Mouse (Mus musculus): ENCODE measurements at regions not wholly inside any gene's neighbourhood (a gene's known extent, or its start where the extent isn't known, plus 50 kb on each side); places are given as distances from the start of the nearest gene placed in this dataset.

DNA sequence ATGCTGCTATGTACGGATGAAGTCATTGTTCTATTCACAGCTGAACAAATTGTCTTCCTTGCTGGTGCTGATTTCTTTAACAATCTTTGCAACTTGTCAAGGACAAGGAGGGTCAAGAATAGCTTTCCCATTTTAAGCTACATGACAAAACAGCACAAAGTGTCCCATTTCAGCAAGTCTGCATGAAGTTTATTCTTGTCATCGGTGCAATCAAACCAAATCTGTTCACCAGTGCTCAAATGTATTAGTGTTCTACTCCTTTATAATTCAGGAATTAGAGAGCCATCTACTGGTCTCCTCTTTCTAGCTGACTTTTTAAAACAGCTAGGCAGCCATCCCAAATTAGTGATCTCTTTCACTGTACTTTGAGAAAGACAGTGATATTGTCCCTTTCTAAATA is 1040.8 kb downstream of the Galc start:
- H3K4me2 ChIP-seq (replicated peaks), result no peak overlapping the region
- ATAC-seq (ENCODE audit: low FRiP score) (no peak), DNase-seq (ENCODE audit: low spot score) (peak; percentile 48)
- H3K36me3 ChIP-seq (replicated peaks; ENCODE audit: control insufficient read depth, insufficient read depth), result no peaks in the 10 kb centered on the region
- no peak overlapping the region for H3K9ac ChIP-seq
- no peaks in the 10 kb centered on the region for H3K27me3 ChIP-seq (ENCODE audit: control insufficient read depth, insufficient read depth, low read length)
- 63% methylated on average over 2 of the region's 2 CpGs for WGBS
- H3K4me3 ChIP-seq (replicated peaks; ENCODE audit: low read length), result no peak overlapping the region
- no peak overlapping the region for H3K27ac ChIP-seq
- no peaks in the 10 kb centered on the region for H3K9me3 ChIP-seq (ENCODE audit: control insufficient read depth, low read length)
- H3K4me1 ChIP-seq (replicated peaks; ENCODE audit: control insufficient read depth, insufficient read depth, low read length), result no peaks in the 10 kb centered on the region

DNA sequence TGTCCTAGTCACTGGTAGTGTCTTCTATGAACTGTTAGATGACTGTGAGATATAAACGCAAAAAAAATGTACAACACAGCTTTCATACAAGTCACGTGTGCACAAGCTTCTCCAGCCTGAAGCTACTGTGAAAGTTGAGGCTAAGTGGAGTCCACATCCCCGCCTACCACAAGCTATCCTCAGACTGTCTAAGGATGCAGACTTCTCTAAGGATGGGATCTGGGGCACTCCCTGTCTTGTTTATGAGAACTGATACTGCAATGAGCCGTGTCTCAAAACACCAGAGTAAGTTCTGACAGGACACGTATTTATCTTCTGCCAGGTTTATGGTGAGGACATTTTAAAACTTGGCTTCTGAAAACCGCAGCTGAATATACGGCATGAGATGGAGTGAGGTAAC is 1041.7 kb downstream of the Galc start:
- Histone ChIP-seq H3K27ac (no peak overlapping the region), H3K9ac (no peak overlapping the region), H3K27me3 (ENCODE audit: control insufficient read depth, insufficient read depth, low read length) (no peaks in the 10 kb centered on the region), H3K4me3 (replicated peaks; ENCODE audit: low read length) (no peak overlapping the region), H3K4me1 (replicated peaks; ENCODE audit: control insufficient read depth, insufficient read depth, low read length) (no peaks in the 10 kb centered on the region), H3K9me3 (ENCODE audit: control insufficient read depth, low read length) (no peaks in the 10 kb centered on the region), H3K4me2 (replicated peaks) (no peak overlapping the region), H3K36me3 (replicated peaks; ENCODE audit: control insufficient read depth, insufficient read depth) (no peaks in the 10 kb centered on the region)
- DNase-seq (ENCODE audit: low spot score) (no peak), ATAC-seq (ENCODE audit: low FRiP score) (no peak)
- WGBS, result 87% methylated on average over 7 of the region's 7 CpGs

DNA sequence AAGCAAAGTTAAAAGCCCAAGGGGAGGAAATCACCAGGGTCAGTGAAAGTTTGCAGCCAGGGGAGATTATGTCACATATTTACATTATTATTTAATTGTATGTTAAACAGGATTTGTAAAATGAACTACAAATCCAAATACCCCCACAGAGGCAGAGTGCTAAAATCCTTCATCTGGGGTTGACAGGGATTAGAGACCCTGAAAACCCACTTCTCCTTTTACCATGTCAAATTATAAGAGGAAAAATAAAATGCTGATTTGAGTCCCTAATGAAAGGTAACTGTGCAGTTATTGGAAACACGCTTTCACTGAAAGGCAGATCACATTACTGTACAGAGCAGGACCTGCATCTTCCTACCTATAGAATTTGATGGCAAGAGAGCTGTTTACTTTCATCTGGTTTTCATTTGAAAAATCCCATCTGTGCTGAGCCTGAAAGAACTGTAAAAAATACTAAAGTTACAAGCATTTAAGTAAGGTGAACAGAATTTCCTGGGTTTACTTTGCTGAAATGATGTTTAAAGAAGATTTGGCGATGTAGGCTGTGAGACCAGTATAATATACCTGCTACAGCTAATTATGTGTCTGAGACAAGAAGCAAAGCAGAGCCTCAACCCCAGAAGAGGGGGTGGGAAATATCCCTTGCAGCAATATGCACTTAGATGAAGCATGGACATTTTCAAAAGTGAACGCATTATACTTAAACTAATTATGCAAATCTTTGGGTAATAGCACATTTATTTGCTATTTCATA is 1055.4 kb downstream of the Galc start:
- 69% methylated on average over 3 of the region's 3 CpGs for WGBS
- Histone ChIP-seq H3K4me1 (replicated peaks; ENCODE audit: control insufficient read depth, insufficient read depth, low read length) (no peaks in the 10 kb centered on the region), H3K9me3 (ENCODE audit: control insufficient read depth, low read length) (no peaks in the 10 kb centered on the region), H3K4me2 (replicated peaks) (no peak overlapping the region), H3K4me3 (replicated peaks; ENCODE audit: low read length) (no peak overlapping the region), H3K9ac (no peak overlapping the region), H3K36me3 (replicated peaks; ENCODE audit: control insufficient read depth, insufficient read depth) (no peaks in the 10 kb centered on the region), H3K27me3 (ENCODE audit: control insufficient read depth, insufficient read depth, low read length) (no peaks in the 10 kb centered on the region), H3K27ac (no peak overlapping the region)
- no peak for ATAC-seq (ENCODE audit: low FRiP score)
- no peak for DNase-seq (ENCODE audit: low spot score)

DNA sequence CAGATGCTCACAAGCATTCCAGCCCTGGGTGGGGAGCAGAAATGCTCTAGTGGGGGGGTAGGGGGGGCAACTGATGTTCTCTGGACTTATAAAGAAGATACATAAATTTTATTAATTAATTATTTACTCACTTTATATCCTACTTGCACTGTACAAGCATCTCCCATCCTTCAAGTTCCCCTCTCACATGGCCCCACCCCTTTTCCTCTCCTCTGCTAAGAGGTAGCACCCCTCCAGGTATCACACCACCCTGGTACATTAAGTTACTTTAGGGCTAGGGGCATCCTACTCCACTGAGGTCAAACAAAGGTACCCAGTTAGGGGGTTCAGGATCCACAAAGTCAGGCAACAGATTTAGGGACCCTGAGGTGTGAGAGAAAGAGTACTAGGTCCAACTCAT is 1097.4 kb downstream of the Galc start:
- Histone ChIP-seq H3K9me3 (ENCODE audit: control insufficient read depth, low read length) (no peaks in the 10 kb centered on the region), H3K27ac (no peak overlapping the region), H3K9ac (no peak overlapping the region), H3K27me3 (ENCODE audit: control insufficient read depth, insufficient read depth, low read length) (no peaks in the 10 kb centered on the region), H3K4me2 (replicated peaks) (no peak overlapping the region), H3K36me3 (replicated peaks; ENCODE audit: control insufficient read depth, insufficient read depth) (no peaks in the 10 kb centered on the region), H3K4me1 (replicated peaks; ENCODE audit: control insufficient read depth, insufficient read depth, low read length) (no peaks in the 10 kb centered on the region), H3K4me3 (replicated peaks; ENCODE audit: low read length) (no peak overlapping the region)
- DNase-seq (ENCODE audit: low spot score), result no peak
- ATAC-seq (ENCODE audit: low FRiP score), result no peak

DNA sequence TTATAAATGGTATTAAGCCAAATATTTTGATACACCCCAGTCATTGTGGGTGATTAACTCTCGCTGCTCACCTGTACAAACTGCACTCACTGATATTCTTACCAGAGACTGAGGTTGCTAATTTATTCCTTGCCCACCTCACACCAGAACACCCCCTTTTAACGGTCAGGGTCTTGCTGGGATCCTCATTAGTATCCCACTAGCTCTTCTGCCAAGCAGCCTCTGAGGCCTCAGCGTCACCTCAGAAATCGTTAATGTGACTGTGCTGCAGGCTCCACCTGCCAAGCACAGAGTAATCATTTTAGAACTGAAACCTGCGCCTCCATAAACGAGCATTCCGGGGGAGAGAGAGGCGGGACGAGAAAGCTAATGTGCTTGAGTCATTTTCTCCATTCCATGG is 1097.8 kb downstream of the Galc start:
- Histone ChIP-seq H3K9me3 (ENCODE audit: control insufficient read depth, low read length) (no peaks in the 10 kb centered on the region), H3K4me2 (replicated peaks) (no peak overlapping the region), H3K4me1 (replicated peaks; ENCODE audit: control insufficient read depth, insufficient read depth, low read length) (no peaks in the 10 kb centered on the region), H3K4me3 (replicated peaks; ENCODE audit: low read length) (no peak overlapping the region), H3K27me3 (ENCODE audit: control insufficient read depth, insufficient read depth, low read length) (no peaks in the 10 kb centered on the region), H3K36me3 (replicated peaks; ENCODE audit: control insufficient read depth, insufficient read depth) (no peaks in the 10 kb centered on the region), H3K9ac (no peak overlapping the region), H3K27ac (no peak overlapping the region)
- DNase-seq (ENCODE audit: low spot score), result no peak
- 57% methylated on average over 9 of the region's 9 CpGs for WGBS
- no peak for ATAC-seq (ENCODE audit: low FRiP score)

DNA sequence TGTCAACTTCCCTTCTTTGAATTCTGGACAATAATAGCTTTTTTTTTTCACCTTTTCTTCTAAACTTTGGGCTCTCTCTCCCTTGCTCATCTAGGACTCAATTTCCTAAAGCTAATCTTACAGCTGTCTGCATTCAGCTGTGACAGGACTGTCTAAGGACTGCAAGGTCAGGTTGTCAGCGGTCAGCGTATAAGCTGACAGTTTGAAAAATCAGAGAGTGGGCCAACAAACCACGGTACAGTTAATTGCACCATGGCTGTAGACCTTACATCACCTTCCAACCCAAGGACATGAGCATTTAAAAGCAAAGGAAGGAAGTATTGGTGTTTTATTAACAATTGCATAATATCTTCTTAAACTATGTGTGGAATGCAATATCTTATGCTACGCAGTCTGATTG is 1100.9 kb downstream of the Galc start:
- H3K27ac ChIP-seq, result no peak overlapping the region
- H3K4me1 ChIP-seq (replicated peaks; ENCODE audit: control insufficient read depth, insufficient read depth, low read length), result no peaks in the 10 kb centered on the region
- H3K4me3 ChIP-seq (replicated peaks; ENCODE audit: low read length), result no peak overlapping the region
- no peak for DNase-seq (ENCODE audit: low spot score)
- H3K4me2 ChIP-seq (replicated peaks), result no peak overlapping the region
- ATAC-seq (ENCODE audit: low FRiP score), result no peak
- WGBS, result 71% methylated on average over 4 of the region's 4 CpGs
- H3K9ac ChIP-seq, result no peak overlapping the region
- no peaks in the 10 kb centered on the region for H3K27me3 ChIP-seq (ENCODE audit: control insufficient read depth, insufficient read depth, low read length)
- no peaks in the 10 kb centered on the region for H3K9me3 ChIP-seq (ENCODE audit: control insufficient read depth, low read length)
- H3K36me3 ChIP-seq (replicated peaks; ENCODE audit: control insufficient read depth, insufficient read depth), result no peaks in the 10 kb centered on the region

DNA sequence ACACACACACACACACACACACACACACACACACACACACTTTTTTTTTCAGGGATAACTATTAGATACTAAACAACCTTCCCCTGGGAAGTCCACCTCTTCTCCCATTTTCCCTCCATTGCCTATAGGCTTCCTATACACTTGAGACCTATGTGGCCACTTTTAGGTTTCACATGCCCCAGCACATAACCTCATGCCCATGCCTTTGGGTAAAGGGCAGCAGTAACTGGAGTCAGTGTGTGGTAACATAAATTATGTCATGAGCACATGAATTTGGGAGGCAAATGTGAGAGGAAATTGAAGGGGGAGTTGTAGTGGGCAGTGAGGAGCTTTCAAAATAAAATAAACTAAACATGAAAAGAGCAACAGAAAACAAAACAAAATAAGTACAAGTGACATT is 1101.5 kb downstream of the Galc start:
- H3K4me1 ChIP-seq (replicated peaks; ENCODE audit: control insufficient read depth, insufficient read depth, low read length), result no peaks in the 10 kb centered on the region
- no peak for DNase-seq (ENCODE audit: low spot score)
- no peaks in the 10 kb centered on the region for H3K9me3 ChIP-seq (ENCODE audit: control insufficient read depth, low read length)
- no peak overlapping the region for H3K4me2 ChIP-seq (replicated peaks)
- no peaks in the 10 kb centered on the region for H3K27me3 ChIP-seq (ENCODE audit: control insufficient read depth, insufficient read depth, low read length)
- no peak overlapping the region for H3K9ac ChIP-seq
- H3K36me3 ChIP-seq (replicated peaks; ENCODE audit: control insufficient read depth, insufficient read depth), result no peaks in the 10 kb centered on the region
- H3K27ac ChIP-seq, result no peak overlapping the region
- no peak overlapping the region for H3K4me3 ChIP-seq (replicated peaks; ENCODE audit: low read length)
- no peak for ATAC-seq (ENCODE audit: low FRiP score)

DNA sequence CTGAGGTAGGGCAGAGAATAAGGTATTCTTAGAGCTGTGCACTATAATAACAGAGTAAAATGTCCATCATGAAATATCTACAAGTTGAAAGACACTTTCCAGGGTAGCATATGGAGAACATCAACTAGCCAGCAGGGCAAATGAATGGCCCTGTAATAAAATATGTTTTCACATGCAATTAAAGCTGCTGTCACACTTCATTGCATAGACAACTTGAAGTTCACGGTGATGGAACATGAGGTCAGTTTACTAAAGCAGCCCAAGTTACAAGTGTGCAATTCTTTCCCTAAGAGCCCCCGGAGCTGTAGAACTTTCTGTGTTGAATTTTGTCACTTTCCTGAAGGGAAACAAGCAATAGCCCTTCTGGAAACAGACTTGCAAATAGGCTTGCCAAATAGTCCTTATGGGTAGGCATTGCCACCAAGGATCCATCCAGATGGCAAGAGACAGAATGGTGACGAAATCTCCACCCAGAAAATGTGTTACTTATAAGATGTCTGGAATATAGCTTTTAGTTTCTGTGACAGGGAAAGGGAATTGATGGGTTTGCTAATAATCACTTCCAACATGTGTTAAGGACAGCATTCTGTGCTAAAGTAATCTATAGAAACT is 1102.7 kb downstream of the Galc start:
- Histone ChIP-seq H3K27me3 (ENCODE audit: control insufficient read depth, insufficient read depth, low read length) (no peaks in the 10 kb centered on the region), H3K9ac (no peak overlapping the region), H3K4me1 (replicated peaks; ENCODE audit: control insufficient read depth, insufficient read depth, low read length) (no peaks in the 10 kb centered on the region), H3K4me3 (replicated peaks; ENCODE audit: low read length) (no peak overlapping the region), H3K4me2 (replicated peaks) (no peak overlapping the region), H3K9me3 (ENCODE audit: control insufficient read depth, low read length) (no peaks in the 10 kb centered on the region), H3K27ac (no peak overlapping the region), H3K36me3 (replicated peaks; ENCODE audit: control insufficient read depth, insufficient read depth) (no peaks in the 10 kb centered on the region)
- ATAC-seq (ENCODE audit: low FRiP score) (no peak), DNase-seq (ENCODE audit: low spot score) (no peak)
- 70% methylated on average over 3 of the region's 3 CpGs for WGBS

DNA sequence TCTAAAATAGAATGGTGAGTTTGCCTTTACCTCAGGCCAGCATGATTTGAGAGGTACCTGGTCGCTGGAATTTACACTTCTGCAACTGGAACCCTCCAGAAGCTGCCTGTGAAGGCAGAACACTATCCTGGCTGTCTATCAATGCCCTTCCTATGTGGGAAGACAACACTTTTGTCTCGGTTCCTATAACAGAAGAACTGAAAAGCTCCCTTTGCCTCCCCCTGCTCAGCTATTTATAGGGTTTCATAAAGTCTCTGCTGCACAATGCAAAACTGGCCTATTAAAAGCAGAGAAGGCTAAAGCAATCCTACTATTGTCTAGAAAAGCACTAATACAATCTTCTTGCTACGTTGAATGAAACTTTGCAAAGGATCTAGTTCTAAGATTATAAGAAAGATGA is 1116.5 kb downstream of the Galc start:
- Histone ChIP-seq H3K4me2 (replicated peaks) (no peak overlapping the region), H3K9ac (no peak overlapping the region), H3K27me3 (ENCODE audit: control insufficient read depth, insufficient read depth, low read length) (no peaks in the 10 kb centered on the region), H3K9me3 (ENCODE audit: control insufficient read depth, low read length) (no peaks in the 10 kb centered on the region), H3K4me3 (replicated peaks; ENCODE audit: low read length) (no peak overlapping the region), H3K27ac (no peak overlapping the region), H3K36me3 (replicated peaks; ENCODE audit: control insufficient read depth, insufficient read depth) (no peaks in the 10 kb centered on the region), H3K4me1 (replicated peaks; ENCODE audit: control insufficient read depth, insufficient read depth, low read length) (no peaks in the 10 kb centered on the region)
- WGBS, result 60% methylated on average over 3 of the region's 3 CpGs
- no peak for DNase-seq (ENCODE audit: low spot score)
- ATAC-seq (ENCODE audit: low FRiP score), result no peak

DNA sequence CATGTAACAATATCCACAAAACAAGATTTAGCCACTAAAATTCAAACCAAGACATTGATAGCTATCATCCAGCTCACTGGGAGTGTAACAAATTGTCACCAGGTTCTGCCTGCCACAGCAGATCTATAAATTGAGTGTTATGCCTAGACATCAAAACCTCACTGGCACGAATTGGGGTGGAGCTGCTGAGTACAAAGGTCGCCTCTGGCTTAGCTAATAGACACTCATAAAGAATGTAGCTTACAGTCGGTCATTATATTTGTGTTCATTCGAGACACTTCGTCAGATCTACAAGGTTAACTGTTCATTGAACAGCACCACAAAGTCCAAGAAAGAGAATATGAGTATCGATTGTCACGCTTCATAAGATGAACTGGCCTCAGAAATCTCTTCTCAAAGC is 1121.3 kb downstream of the Galc start:
- Histone ChIP-seq H3K4me2 (replicated peaks) (no peak overlapping the region), H3K4me3 (replicated peaks; ENCODE audit: low read length) (no peak overlapping the region)
- no peak for DNase-seq (ENCODE audit: low spot score)

More for the DNA sequence above, 1121.3 kb downstream of the Galc start:
- no peak overlapping the region for H3K27ac ChIP-seq
- 78% methylated on average over 7 of the region's 7 CpGs for WGBS
- H3K27me3 ChIP-seq (ENCODE audit: control insufficient read depth, insufficient read depth, low read length), result no peaks in the 10 kb centered on the region
- no peak for ATAC-seq (ENCODE audit: low FRiP score)
- H3K9me3 ChIP-seq (ENCODE audit: control insufficient read depth, low read length), result no peaks in the 10 kb centered on the region
- no peaks in the 10 kb centered on the region for H3K4me1 ChIP-seq (replicated peaks; ENCODE audit: control insufficient read depth, insufficient read depth, low read length)
- H3K9ac ChIP-seq, result no peak overlapping the region
- no peaks in the 10 kb centered on the region for H3K36me3 ChIP-seq (replicated peaks; ENCODE audit: control insufficient read depth, insufficient read depth)
